Mouse (Mus musculus): ENCODE data around the gene Gm38431. TPM values are rescaled to one million over a fixed set of nuclear protein-coding genes. Genes with fewer than 3 reads are reported as not detected.

The Gm38431 gene
- polyA plus RNA-seq (2015; fragmentation: Nextera tagmentation; extraction: Ambion mirVana) = 1.6 and 1.8 TPM in 2 replicates

- Histone ChIP-seq H3K4me3 (replicated peaks) (peak within 1 kb of the TSS; percentile 68), H3K9me3 (no peaks in the 10 kb centered on the region), H3K27me3 (no peaks in the 10 kb centered on the region), H3K9ac (replicated peaks) (peak within 1 kb of the TSS; percentile 80), H3K4me2 (replicated peaks) (peak within 1 kb of the TSS; percentile 90), H3K27ac (peak within 1 kb of the TSS; percentile 91), H3K36me3 (peaks cover 37% of the 10 kb centered on the region), H3K4me1 (replicated peaks) (peaks cover 29% of the 10 kb centered on the region)
- peak; percentile 99 for ATAC-seq
- WGBS = under 1% methylated on average over 54 of the region's 54 CpGs
Observed at GRCm38 (mm10) chr9:21091707-21092320, at the start of gene Gm38431, which contains the start of gene Raver1. TSS of gene Gm38431 (minus strand) at chr9:21091997. TSS of gene Raver1 (minus strand) at chr9:21092008.

- 89% methylated on average over 4 of the region's 4 CpGs for WGBS
- Histone ChIP-seq H3K27me3 (no peaks in the 10 kb centered on the region), H3K9ac (replicated peaks) (no peak overlapping the region), H3K9me3 (no peaks in the 10 kb centered on the region), H3K4me1 (replicated peaks) (no peaks in the 10 kb centered on the region), H3K4me3 (replicated peaks) (no peak overlapping the region), H3K4me2 (replicated peaks) (no peak overlapping the region), H3K36me3 (peaks cover 56% of the 10 kb centered on the region), H3K27ac (no peak overlapping the region)
- ATAC-seq = no peak
Observed at GRCm38 (mm10) chr9:21138386-21138785, 46.6 kb upstream of the Gm38431 start.

GRCm38 (mm10) chr9:21137229-21137628, 45.4 kb upstream of the Gm38431 start:
- Histone ChIP-seq H3K27me3 (no peaks in the 10 kb centered on the region), H3K9ac (replicated peaks) (no peak overlapping the region), H3K36me3 (peaks cover 45% of the 10 kb centered on the region), H3K4me1 (replicated peaks) (no peaks in the 10 kb centered on the region), H3K27ac (no peak overlapping the region), H3K9me3 (no peaks in the 10 kb centered on the region), H3K4me2 (replicated peaks) (no peak overlapping the region), H3K4me3 (replicated peaks) (no peak overlapping the region)
- ATAC-seq = peak; percentile 48
- 52% methylated on average over 3 of the region's 3 CpGs for WGBS

GRCm38 (mm10) chr9:21136401-21136800, 44.6 kb upstream of the Gm38431 start:
- H3K9ac ChIP-seq (replicated peaks) = no peak overlapping the region
- no peak overlapping the region for H3K4me3 ChIP-seq (replicated peaks)
- no peaks in the 10 kb centered on the region for H3K27me3 ChIP-seq
- H3K4me1 ChIP-seq (replicated peaks) = no peaks in the 10 kb centered on the region
- 88% methylated on average over 6 of the region's 6 CpGs for WGBS
- H3K4me2 ChIP-seq (replicated peaks) = no peak overlapping the region
- no peak for ATAC-seq
- no peaks in the 10 kb centered on the region for H3K9me3 ChIP-seq
- peaks cover 36% of the 10 kb centered on the region for H3K36me3 ChIP-seq
- no peak overlapping the region for H3K27ac ChIP-seq

GRCm38 (mm10) chr9:21135941-21136381, 44.2 kb upstream of the Gm38431 start:
- Histone ChIP-seq H3K36me3 (peaks cover 32% of the 10 kb centered on the region), H3K4me1 (replicated peaks) (no peaks in the 10 kb centered on the region), H3K9ac (replicated peaks) (no peak overlapping the region), H3K27me3 (no peaks in the 10 kb centered on the region), H3K4me2 (replicated peaks) (no peak overlapping the region), H3K4me3 (replicated peaks) (no peak overlapping the region), H3K9me3 (no peaks in the 10 kb centered on the region), H3K27ac (no peak overlapping the region)
- ATAC-seq = no peak
- WGBS = 63% methylated on average over 1 of the region's 1 CpGs

- no peak for ATAC-seq
- no peaks in the 10 kb centered on the region for H3K9me3 ChIP-seq
Observed at GRCm38 (mm10) chr9:21135329-21135890, 43.6 kb upstream of the Gm38431 start.

GRCm38 (mm10) chr9:21134595-21135328, 43.0 kb upstream of the Gm38431 start:
- H3K4me3 ChIP-seq (replicated peaks) = no peak overlapping the region
- no peak overlapping the region for H3K4me2 ChIP-seq (replicated peaks)
- H3K4me1 ChIP-seq (replicated peaks) = peaks cover 6% of the 10 kb centered on the region
- H3K27me3 ChIP-seq = no peaks in the 10 kb centered on the region
- no peaks in the 10 kb centered on the region for H3K9me3 ChIP-seq
- WGBS = 80% methylated on average over 9 of the region's 9 CpGs
- ATAC-seq = no peak
- peaks cover 20% of the 10 kb centered on the region for H3K36me3 ChIP-seq
- no peak overlapping the region for H3K27ac ChIP-seq
- H3K9ac ChIP-seq (replicated peaks) = no peak overlapping the region

More at GRCm38 (mm10) chr9:21135329-21135890, 43.6 kb upstream of the Gm38431 start:
- Histone ChIP-seq H3K4me1 (replicated peaks) (peaks cover 3% of the 10 kb centered on the region), H3K4me3 (replicated peaks) (no peak overlapping the region), H3K4me2 (replicated peaks) (no peak overlapping the region), H3K27ac (no peak overlapping the region), H3K36me3 (peaks cover 26% of the 10 kb centered on the region), H3K27me3 (no peaks in the 10 kb centered on the region), H3K9ac (replicated peaks) (no peak overlapping the region)
- WGBS = 79% methylated on average over 4 of the region's 4 CpGs

- no peak for ATAC-seq
- Histone ChIP-seq H3K9ac (replicated peaks) (no peak overlapping the region), H3K4me2 (replicated peaks) (no peak overlapping the region), H3K27me3 (no peaks in the 10 kb centered on the region), H3K27ac (no peak overlapping the region), H3K36me3 (peaks cover 6% of the 10 kb centered on the region), H3K4me1 (replicated peaks) (peaks cover 6% of the 10 kb centered on the region), H3K9me3 (no peaks in the 10 kb centered on the region), H3K4me3 (replicated peaks) (no peak overlapping the region)
- 87% methylated on average over 9 of the region's 9 CpGs for WGBS
Observed at GRCm38 (mm10) chr9:21133064-21133707, 41.4 kb upstream of the Gm38431 start.

GRCm38 (mm10) chr9:21132102-21132775, 40.4 kb upstream of the Gm38431 start:
- Histone ChIP-seq H3K27ac (no peak overlapping the region), H3K9ac (replicated peaks) (no peak overlapping the region), H3K27me3 (no peaks in the 10 kb centered on the region), H3K36me3 (peaks cover 8% of the 10 kb centered on the region), H3K9me3 (no peaks in the 10 kb centered on the region), H3K4me1 (replicated peaks) (peaks cover 6% of the 10 kb centered on the region), H3K4me3 (replicated peaks) (no peak overlapping the region), H3K4me2 (replicated peaks) (no peak overlapping the region)
- ATAC-seq = no peak
- WGBS = 82% methylated on average over 12 of the region's 12 CpGs

- H3K4me1 ChIP-seq (replicated peaks) = peaks cover 6% of the 10 kb centered on the region
- H3K27me3 ChIP-seq = no peaks in the 10 kb centered on the region
- no peaks in the 10 kb centered on the region for H3K9me3 ChIP-seq
- peak within 1 kb of the TSS; percentile 69 for H3K9ac ChIP-seq (replicated peaks)
- peak within 1 kb of the TSS; percentile 68 for H3K4me2 ChIP-seq (replicated peaks)
- H3K4me3 ChIP-seq (replicated peaks) = peak within 1 kb of the TSS; percentile 58
- peak; percentile 98 for ATAC-seq
- 6% methylated on average over 37 of the region's 37 CpGs for WGBS
- peak within 1 kb of the TSS; percentile 74 for H3K27ac ChIP-seq
- H3K36me3 ChIP-seq = peaks cover 17% of the 10 kb centered on the region
Observed at GRCm38 (mm10) chr9:21131059-21131956, 39.5 kb upstream of the Gm38431 start, which contains the start of gene Tyk2. TSS of gene Tyk2 (minus strand) at chr9:21131243.

GRCm38 (mm10) chr9:21126259-21126627, 34.4 kb upstream of the Gm38431 start:
- no peaks in the 10 kb centered on the region for H3K9me3 ChIP-seq
- ATAC-seq = no peak
- 88% methylated on average over 2 of the region's 2 CpGs for whole genome bisulfite sequencing
- peaks cover 60% of the 10 kb centered on the region for H3K36me3 ChIP-seq
- no peaks in the 10 kb centered on the region for H3K27me3 ChIP-seq
- H3K27ac ChIP-seq = no peak overlapping the region
- no peak overlapping the region for H3K4me2 ChIP-seq (replicated peaks)
- H3K4me3 ChIP-seq (replicated peaks) = no peak overlapping the region
- H3K4me1 ChIP-seq (replicated peaks) = peaks cover 6% of the 10 kb centered on the region
- H3K9ac ChIP-seq (replicated peaks) = no peak overlapping the region

Data from midbrain, embryonic 13.5 days (tissue).